Mouse (Mus musculus) MEL (cell line): ENCODE data around the gene Qprt. TPM values are rescaled to one million over a fixed set of nuclear protein-coding genes. Genes with fewer than 3 reads are reported as not detected.

Source experiments
- DNase-seq: peaks from one replicate; pipeline ENCODE4 v3.0.0; 2011; ENCODE audit warnings: low read depth, low spot score
- H3K27ac ChIP-seq: 2 replicates; pipeline ENCODE4 v1.5.1; 2012; ENCODE audit warnings: low read depth, mild to moderate bottlenecking, control low read depth, low read length, moderate library complexity; ENCODE audit not compliant: control insufficient read depth
- H3K27me3 ChIP-seq, 2 experiments: fragments of 150-350 bp in 1 of 2; sonication (generic) in 1 of 2; 2 replicates each; pipeline ENCODE4 v1.6.1; 2012; ENCODE audit warnings: low read length in 2 of 2, mild to moderate bottlenecking in 2 of 2, improper control_type of control experiment in 1 of 2, moderate library complexity in 1 of 2; ENCODE audit not compliant: insufficient read depth in 2 of 2, control insufficient read depth in 1 of 2
- H3K36me3 ChIP-seq, 2 experiments: 2 replicates each; pipeline ENCODE4 v1.6.1; 2012 to 2014; ENCODE audit warnings: low read length in 2 of 2, improper control_type of control experiment in 1 of 2, inconsistent platforms in 1 of 2, mild to moderate bottlenecking in 1 of 2; ENCODE audit not compliant: insufficient read depth in 2 of 2, control insufficient read depth in 1 of 2
- H3K4me1 ChIP-seq, 2 experiments: fragments of 150-350 bp in 1 of 2; sonication (generic) in 1 of 2; 2 replicates each; pipeline ENCODE4 v1.6.1; 2012; ENCODE audit warnings: low read length in 2 of 2, improper control_type of control experiment in 1 of 2, mild to moderate bottlenecking in 1 of 2; ENCODE audit not compliant: insufficient read depth in 2 of 2, control insufficient read depth in 1 of 2
- H3K4me3 ChIP-seq, 2 experiments: fragments of 150-350 bp in 1 of 2; sonication (generic) in 1 of 2; 2 replicates each; pipeline ENCODE4 v1.5.1; 2012; ENCODE audit warnings: low read depth in 2 of 2, low read length in 2 of 2, mild to moderate bottlenecking in 2 of 2, moderate library complexity in 2 of 2, control low read depth in 1 of 2, improper control_type of control experiment in 1 of 2; ENCODE audit not compliant: control insufficient read depth in 1 of 2, insufficient read depth in 1 of 2
- H3K79me2 ChIP-seq: 2 replicates; pipeline ENCODE4 v1.6.1; 2012; ENCODE audit warnings: mild to moderate bottlenecking, low read length, moderate library complexity; ENCODE audit not compliant: control insufficient read depth, poor library complexity, insufficient read depth
- H3K9ac ChIP-seq: 2 replicates; pipeline ENCODE4 v1.6.1; 2012; ENCODE audit warnings: low read depth, mild to moderate bottlenecking, control low read depth, low read length, moderate library complexity; ENCODE audit not compliant: control insufficient read depth, poor library complexity, severe bottlenecking
- H3K9me3 ChIP-seq: fragments of 150-350 bp; sonication (generic); replicated peaks from 2 replicates; pipeline ENCODE4 v1.6.1; 2012; ENCODE audit warnings: mild to moderate bottlenecking, low read length, improper control_type of control experiment, moderate library complexity; ENCODE audit not compliant: insufficient read depth
- CHD1 ChIP-seq: IDR thresholded peaks from 2 replicates; pipeline ENCODE4 v1.6.1; 2012; ENCODE audit warnings: low read depth, mild to moderate bottlenecking, inconsistent platforms, low read length, improper control_type of control experiment
- CHD2 ChIP-seq: IDR thresholded peaks from 2 replicates; pipeline ENCODE4 v1.6.1; 2011; ENCODE audit warnings: low read length, improper control_type of control experiment
- CTCF ChIP-seq, 3 experiments: IDR thresholded peaks in 2 of 3; conservative IDR thresholded peaks in 1 of 3; 2 replicates each; pipeline ENCODE4 v1.5.1; 2011 to 2012; ENCODE audit warnings: low read length in 3 of 3, low read depth in 2 of 3, mild to moderate bottlenecking in 2 of 3, improper control_type of control experiment in 1 of 3, inconsistent platforms in 1 of 3, mixed read lengths in 1 of 3, moderate library complexity in 1 of 3; ENCODE audit not compliant: control insufficient read depth in 1 of 3, insufficient read depth in 1 of 3, poor library complexity in 1 of 3, severe bottlenecking in 1 of 3
- ELF1 ChIP-seq: IDR thresholded peaks from 2 replicates; pipeline ENCODE4 v1.6.1; 2014; ENCODE audit warnings: low read depth, mild to moderate bottlenecking, inconsistent platforms, low read length, improper control_type of control experiment, moderate library complexity
- EP300 ChIP-seq, 2 experiments: IDR thresholded peaks; 2 replicates each; pipeline ENCODE4 v1.6.1; 2011; ENCODE audit warnings: improper control_type of control experiment in 2 of 2, low read length in 2 of 2, low read depth in 1 of 2, mild to moderate bottlenecking in 1 of 2
- GABPA ChIP-seq: IDR thresholded peaks from 2 replicates; pipeline ENCODE4 v1.6.1; 2012; ENCODE audit warnings: low read depth, mild to moderate bottlenecking, inconsistent platforms, low read length, improper control_type of control experiment, moderate library complexity
- JUND ChIP-seq: IDR thresholded peaks from 2 replicates; pipeline ENCODE4 v1.6.1; 2011; ENCODE audit warnings: low read depth, mild to moderate bottlenecking, improper control_type of control experiment, low read length
- KAT2A ChIP-seq: conservative IDR thresholded peaks from 2 replicates; pipeline ENCODE4 v1.6.1; 2012; ENCODE audit warnings: low read depth, low read length, improper control_type of control experiment, inconsistent platforms
- MAX ChIP-seq: IDR thresholded peaks from 2 replicates; pipeline ENCODE4 v1.6.1; 2011; ENCODE audit warnings: low read length, improper control_type of control experiment
- MAZ ChIP-seq: IDR thresholded peaks from 2 replicates; pipeline ENCODE4 v1.6.1; 2012; ENCODE audit warnings: low read depth, mild to moderate bottlenecking, inconsistent platforms, low read length, improper control_type of control experiment
- MXI1 ChIP-seq: IDR thresholded peaks from 2 replicates; pipeline ENCODE4 v1.6.1; 2011; ENCODE audit warnings: mild to moderate bottlenecking, low read depth, low read length, improper control_type of control experiment
- MYB ChIP-seq: IDR thresholded peaks from 2 replicates; pipeline ENCODE4 v1.6.1; 2011; ENCODE audit warnings: mild to moderate bottlenecking, low read depth, low read length, improper control_type of control experiment
- MYC ChIP-seq: IDR thresholded peaks from 2 replicates; pipeline ENCODE4 v1.6.1; 2011; ENCODE audit warnings: low read depth, mild to moderate bottlenecking, low read length, improper control_type of control experiment, moderate library complexity
- NRF1 ChIP-seq: IDR thresholded peaks from 2 replicates; pipeline ENCODE4 v1.6.1; 2014; ENCODE audit warnings: low read depth, mild to moderate bottlenecking, inconsistent platforms, low read length, improper control_type of control experiment, moderate library complexity; ENCODE audit not compliant: poor library complexity, insufficient read depth, severe bottlenecking
- POLR2AphosphoS5 ChIP-seq: IDR thresholded peaks from 2 replicates; pipeline ENCODE4 v1.6.1; 2012; ENCODE audit warnings: low read depth, borderline replicate concordance, mild to moderate bottlenecking, inconsistent platforms, low read length, moderate library complexity, mixed read lengths
- RAD21 ChIP-seq: IDR thresholded peaks from 2 replicates; pipeline ENCODE4 v1.6.1; 2011; ENCODE audit warnings: mild to moderate bottlenecking, low read depth, low read length, improper control_type of control experiment
- SIN3A ChIP-seq: IDR thresholded peaks from 2 replicates; pipeline ENCODE4 v1.6.1; 2012; ENCODE audit warnings: low read length, improper control_type of control experiment, inconsistent platforms
- SMC3 ChIP-seq: IDR thresholded peaks from 2 replicates; pipeline ENCODE4 v1.6.1; 2011; ENCODE audit warnings: low read depth, low read length, improper control_type of control experiment
- UBTF ChIP-seq: IDR thresholded peaks from 2 replicates; pipeline ENCODE4 v1.6.1; 2012; ENCODE audit warnings: low read depth, mild to moderate bottlenecking, inconsistent platforms, low read length, improper control_type of control experiment, moderate library complexity, borderline replicate concordance; ENCODE audit not compliant: insufficient read depth
- ZC3H11A ChIP-seq: IDR thresholded peaks from 2 replicates; pipeline ENCODE4 v1.6.1; 2012; ENCODE audit warnings: low read depth, mild to moderate bottlenecking, inconsistent platforms, low read length, improper control_type of control experiment
- polyA plus RNA-seq, 2 experiments: library from polyadenylated mRNA; stranded (reverse) in 1 of 2; unstranded in 1 of 2; fragments of >175 nt in 1 of 2; fragments of >200 nt in 1 of 2; gene quantifications; 2 replicates each; pipeline versions ENCODE4 v1.2.1 to v1.2.4; 2012; ENCODE audit warnings: low replicate concordance in 2 of 2, low read depth in 1 of 2; ENCODE audit not compliant: insufficient read length in 2 of 2, insufficient read depth in 1 of 2, missing spikeins in 1 of 2
- total RNA-seq: library from RNA; depleted of rRNA; stranded (reverse); fragments of 300-350 nt; gene quantifications from 2 replicates; pipeline ENCODE4 v1.2.3, GENCODE M21; 2012

Qprt gene
- total and polyA plus RNA-seq, 3 experiments, result 2.7 to 3.7 TPM; not detected in 1

GRCm38 (mm10) chr7:127112251-127112841 lies 9.7 kb downstream of the Qprt start:
- no peaks in the 10 kb centered on the region for H3K79me2 ChIP-seq
- peak; percentile 57 for DNase-seq
- peaks cover 2 to 23% of the 10 kb centered on the region in 2 experiments; a peak in 3 of 4 replicates for H3K4me1 ChIP-seq
- H3K27ac ChIP-seq, result peak overlapping the region; percentile 56
- H3K9me3 ChIP-seq, result no peaks in the 10 kb centered on the region
- TF ChIP-seq ELF1 (no peak), MYC (no peak), JUND (no peak), KAT2A (no peak), UBTF (no peak), EP300 (IDR thresholded peaks at IDR 0.05; ENCODE audit: low read depth in 1 of 2, low read length in 2 of 2) (no peak), CHD2 (no peak)
- H3K27me3 ChIP-seq, result no peaks in the 10 kb centered on the region
- peaks cover 0 to 17% of the 10 kb centered on the region in 2 experiments; a peak in 2 of 4 replicates for H3K36me3 ChIP-seq
- H3K9ac ChIP-seq, result no peak overlapping the region
- H3K4me3 ChIP-seq, result no peak overlapping the region

GRCm38 (mm10) chr7:127111461-127111860 lies 10.6 kb downstream of the Qprt start:
- H3K9ac ChIP-seq, result no peak overlapping the region
- H3K4me1 ChIP-seq, result peaks cover 2 to 23% of the 10 kb centered on the region in 2 experiments; a peak in 3 of 4 replicates
- DNase-seq, result peak; percentile 90
- no peak overlapping the region for H3K4me3 ChIP-seq
- no peaks in the 10 kb centered on the region for H3K79me2 ChIP-seq
- TF ChIP-seq MYB, result no peak
- no peak for TF ChIP-seq GABPA
- peak; percentile 68 for TF ChIP-seq RAD21
- TF ChIP-seq SMC3, result peak; percentile 87
- TF ChIP-seq MAZ, result peak; percentile 70; the same call in 1 of the 2 replicates
- no peak for TF ChIP-seq POLR2AphosphoS5
- peak; percentile 85 to 96 (median 95) for TF ChIP-seq CTCF (IDR thresholded peaks at IDR 0.05 in 2 of 3, conservative IDR thresholded peaks at IDR 0.05 in 1 of 3; ENCODE audit: control insufficient read depth in 1 of 3, insufficient read depth in 1 of 3, low read depth in 2 of 3, low read length in 3 of 3, poor library complexity in 1 of 3, severe bottlenecking in 1 of 3)
- TF ChIP-seq SIN3A, result peak; percentile 40; the same call in 1 of the 2 replicates
- TF ChIP-seq MXI1, result peak; percentile 67; the same call in 1 of the 2 replicates
- no peak for TF ChIP-seq NRF1
- TF ChIP-seq MYC, result peak; percentile 88
- TF ChIP-seq ZC3H11A, result peak; percentile 68
- TF ChIP-seq CHD1, result no peak
- TF ChIP-seq MAX, result peak; percentile 65; the same call in 1 of the 2 replicates
- no peak for TF ChIP-seq UBTF
- peaks cover 0 to 17% of the 10 kb centered on the region in 2 experiments; a peak in 2 of 4 replicates for H3K36me3 ChIP-seq
- H3K27me3 ChIP-seq, result no peaks in the 10 kb centered on the region
- H3K27ac ChIP-seq, result no peak overlapping the region
- no peaks in the 10 kb centered on the region for H3K9me3 ChIP-seq
